Mouse (Mus musculus) heart, adult 9 months (tissue): ENCODE results near the gene Ntf3.

ENCODE experiments used
- DNase-seq, 2 experiments: peaks; one replicate each; pipeline ENCODE4 v3.0.0; 2022; ENCODE audit warnings: low spot score in 2 of 2

The Ntf3 gene

GRCm38 (mm10) chr6:126159279-126160066, 7.2 kb downstream of the Ntf3 start:
- peak; percentile 78 to 89 for DNase-seq

- DNase-seq = no peak
Observed at GRCm38 (mm10) chr6:126155928-126156327, 10.8 kb downstream of the Ntf3 start.

DNA sequence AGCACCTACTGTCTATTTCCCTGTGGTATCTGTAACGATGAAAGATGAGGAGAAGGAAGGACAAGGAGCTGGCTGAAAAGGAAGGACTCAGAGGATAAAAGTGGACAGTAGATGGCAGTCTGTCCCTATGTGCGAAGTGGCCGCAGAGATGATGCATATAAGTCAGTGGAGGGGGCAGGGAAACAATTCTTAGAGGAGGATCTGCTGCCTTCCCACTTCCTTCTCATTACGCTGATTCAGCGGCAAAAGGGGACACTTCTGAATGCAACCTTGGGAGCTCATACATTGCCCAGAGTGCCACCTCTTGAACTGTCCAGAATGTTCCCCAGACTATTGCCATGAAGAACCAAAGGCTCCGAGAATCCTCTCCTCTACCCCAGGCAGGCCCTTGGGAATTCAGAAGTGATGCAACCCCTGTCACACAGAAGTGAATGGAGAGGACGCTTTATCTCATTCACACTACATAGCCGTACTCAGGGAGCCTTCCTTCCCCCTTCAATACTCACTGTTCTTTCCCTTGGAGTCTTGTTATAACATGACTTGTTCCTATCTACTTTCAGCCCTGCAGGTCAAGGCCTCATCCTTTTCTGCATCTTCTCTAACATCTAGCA, 12.2 kb downstream of the Ntf3 start:
- DNase-seq = peak in 1 of 2 experiments; percentile 56

DNA sequence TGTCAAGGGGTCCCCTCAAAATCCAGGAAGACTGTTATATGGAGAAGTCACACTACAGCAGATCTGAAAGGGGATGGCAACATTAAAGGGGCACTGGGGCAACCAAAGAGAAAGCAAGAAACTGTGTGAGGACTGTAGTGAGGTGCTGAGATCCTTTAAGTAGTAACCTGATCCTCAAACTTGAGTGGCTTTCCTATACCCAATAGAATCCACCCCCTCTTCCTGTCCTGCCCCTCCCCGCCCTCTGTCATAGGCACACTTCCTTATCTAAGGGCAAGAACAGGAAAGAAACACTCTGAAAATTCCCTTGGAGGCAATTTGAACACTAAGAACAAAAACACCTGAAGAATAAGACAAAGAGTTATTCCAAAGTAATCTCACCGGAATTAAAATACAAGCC, 13.6 kb downstream of the Ntf3 start:
- DNase-seq = no peak

GRCm38 (mm10) chr6:126143659-126144058, 23.1 kb downstream of the Ntf3 start:
- no peak for DNase-seq

- no peak for DNase-seq
Observed at GRCm38 (mm10) chr6:126142741-126143140, 24.0 kb downstream of the Ntf3 start.

DNA sequence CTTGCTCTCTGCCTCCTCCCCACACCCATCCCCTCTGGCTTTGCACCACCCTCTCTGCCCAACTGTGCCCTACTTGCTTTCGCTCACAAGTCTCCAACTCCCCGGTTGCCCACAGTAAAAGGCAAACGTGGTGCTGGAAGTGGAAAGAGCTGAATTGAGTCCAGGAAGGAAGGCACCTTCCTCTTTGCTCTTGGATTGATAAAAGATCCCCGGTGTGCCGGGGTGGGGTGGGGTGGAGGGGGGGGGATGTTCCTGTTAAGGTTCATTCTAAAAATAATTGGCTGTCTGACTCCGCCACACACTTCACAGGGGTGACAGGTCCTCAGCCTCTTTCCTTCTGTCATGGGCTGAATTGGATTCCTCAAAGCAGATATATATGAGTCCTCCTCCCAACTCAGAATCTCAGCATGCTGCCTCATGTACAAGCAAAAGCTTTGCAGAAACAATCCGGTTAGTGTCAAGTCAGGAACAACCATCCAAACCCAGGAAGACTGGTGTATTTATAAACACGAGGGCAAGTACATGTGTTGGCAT, 24.6 kb downstream of the Ntf3 start:
- no peak for DNase-seq

DNA sequence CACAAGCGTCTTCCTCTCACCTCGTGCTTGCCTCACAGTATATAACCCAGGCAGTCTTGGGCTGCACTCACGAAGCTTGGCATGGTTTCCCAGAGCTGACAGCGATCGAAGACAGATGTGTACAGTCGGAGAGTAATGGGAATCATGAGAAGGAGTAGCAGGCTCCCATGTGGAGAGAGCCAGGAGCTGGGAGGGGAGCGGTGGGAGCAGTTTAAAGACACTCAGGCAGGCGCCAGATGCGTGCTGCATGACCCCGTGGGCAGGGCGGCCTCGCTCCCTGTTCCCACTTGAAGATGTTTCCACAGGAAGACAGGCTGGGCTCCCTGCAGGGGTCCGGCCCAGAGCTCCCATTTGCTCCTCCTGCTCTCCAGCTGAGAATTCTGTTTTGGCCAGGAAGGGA, 25.2 kb downstream of the Ntf3 start:
- DNase-seq = peak; percentile 70 to 78

DNA sequence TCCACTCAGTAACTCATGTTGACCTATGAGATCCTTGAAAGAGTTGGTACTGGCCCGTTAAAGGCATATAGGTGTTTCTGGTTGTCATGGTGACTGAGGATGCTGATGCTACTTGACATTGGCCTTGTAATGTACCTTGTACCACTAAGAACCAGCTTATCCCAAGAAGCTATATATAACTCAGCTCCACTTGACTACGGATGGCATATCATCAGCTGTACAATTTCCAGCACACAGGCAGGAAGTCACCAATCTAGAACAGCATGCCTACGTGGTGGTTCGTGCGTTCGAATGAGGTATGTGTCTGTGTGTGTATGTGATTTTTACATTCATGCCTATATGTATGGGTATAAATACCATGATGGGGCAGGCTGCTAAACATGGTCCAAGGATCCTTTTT, 25.7 kb downstream of the Ntf3 start:
- DNase-seq = no peak

- peak in 1 of 2 experiments; percentile 68 for DNase-seq
Observed at GRCm38 (mm10) chr6:126140416-126140815, 26.3 kb downstream of the Ntf3 start.

DNA sequence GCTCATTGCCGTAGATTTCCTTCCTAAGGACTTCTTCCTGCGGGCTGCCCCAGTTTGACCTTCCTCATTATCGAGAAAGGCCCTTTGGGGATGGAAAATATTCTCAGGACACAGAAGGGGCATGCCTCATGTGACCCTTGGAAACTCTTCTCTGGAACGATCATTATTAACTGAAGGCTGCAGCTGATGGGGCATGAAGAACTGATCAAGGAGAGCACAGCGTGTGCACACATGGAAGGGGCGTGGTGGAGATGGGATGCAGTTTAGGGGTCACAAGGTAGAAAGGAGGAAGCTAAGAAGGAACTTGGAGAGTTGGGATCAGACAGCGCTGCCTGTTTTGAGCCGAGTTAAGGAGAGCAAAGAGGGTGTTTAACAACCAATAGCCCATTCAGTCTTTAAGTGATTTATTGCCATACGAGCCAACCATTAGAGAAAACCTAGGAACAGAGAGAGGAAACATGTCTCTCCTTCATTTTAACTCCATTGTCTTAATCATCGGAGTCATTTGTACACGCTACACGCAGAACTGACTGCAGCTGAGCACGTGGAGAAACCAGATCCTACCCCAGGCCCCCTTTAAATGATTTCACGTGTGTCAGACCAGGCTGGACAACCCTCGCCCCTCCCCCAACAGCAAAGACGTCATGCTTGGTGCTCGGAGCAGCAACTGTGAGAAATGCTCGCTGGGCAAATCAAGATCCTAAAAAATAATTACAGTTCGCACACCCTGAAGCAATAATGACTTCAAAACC, 32.4 kb downstream of the Ntf3 start:
- DNase-seq = peak; percentile 57 to 75

- DNase-seq = no peak
Observed at GRCm38 (mm10) chr6:126128238-126128637, 38.5 kb downstream of the Ntf3 start.

- no peak for DNase-seq
Observed at GRCm38 (mm10) chr6:126118247-126118646, 48.5 kb downstream of the Ntf3 start.

GRCm38 (mm10) chr6:126117191-126117590, 49.5 kb downstream of the Ntf3 start:
- no peak for DNase-seq

GRCm38 (mm10) chr6:126114934-126115633, 51.6 kb downstream of the Ntf3 start:
- no peak for DNase-seq

DNA sequence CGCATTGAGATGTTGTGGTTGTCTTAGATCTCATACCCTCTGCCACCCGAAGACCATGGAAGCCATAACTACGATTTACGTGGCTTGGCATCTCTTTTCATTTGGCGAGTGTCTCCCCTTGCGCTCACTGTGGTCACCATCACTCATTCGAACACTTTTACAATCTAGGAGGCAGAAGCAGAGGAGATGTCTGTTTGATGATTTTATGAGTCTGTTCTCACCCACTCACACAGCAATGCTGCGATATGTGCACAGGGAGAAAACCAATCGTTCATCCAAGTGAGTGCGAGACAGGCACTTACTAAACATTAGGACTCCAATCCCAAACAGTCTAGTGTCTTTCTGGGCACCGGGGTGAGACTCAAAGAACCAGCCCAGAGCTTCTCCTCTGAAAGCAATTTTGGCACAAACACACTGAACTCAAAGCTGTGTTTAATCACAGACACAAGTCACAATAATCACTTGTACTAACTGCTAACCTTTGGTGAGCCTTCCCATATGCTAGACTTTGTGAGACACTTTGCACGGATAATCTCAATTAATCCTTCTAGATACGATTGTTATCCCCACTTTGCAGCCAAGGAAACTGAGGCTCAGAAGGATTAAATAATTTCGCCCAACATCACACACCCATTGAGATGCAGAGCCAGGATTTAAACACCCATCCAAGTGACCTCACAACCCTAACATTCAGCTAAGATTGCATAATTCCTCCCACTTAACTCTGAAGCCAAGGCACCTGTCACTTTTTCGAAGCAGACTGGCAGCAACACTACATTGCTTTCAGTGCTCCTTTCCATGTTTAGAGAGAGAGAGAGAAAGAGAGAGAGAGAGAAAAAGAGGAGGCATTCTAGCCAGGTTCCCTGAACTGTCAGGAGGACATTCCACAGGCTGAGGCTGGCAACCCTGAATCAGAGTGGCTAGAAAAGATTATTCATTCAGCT, 55.5 kb downstream of the Ntf3 start:
- no peak for DNase-seq

GRCm38 (mm10) chr6:126109184-126109583, 57.5 kb downstream of the Ntf3 start:
- DNase-seq = no peak

DNA sequence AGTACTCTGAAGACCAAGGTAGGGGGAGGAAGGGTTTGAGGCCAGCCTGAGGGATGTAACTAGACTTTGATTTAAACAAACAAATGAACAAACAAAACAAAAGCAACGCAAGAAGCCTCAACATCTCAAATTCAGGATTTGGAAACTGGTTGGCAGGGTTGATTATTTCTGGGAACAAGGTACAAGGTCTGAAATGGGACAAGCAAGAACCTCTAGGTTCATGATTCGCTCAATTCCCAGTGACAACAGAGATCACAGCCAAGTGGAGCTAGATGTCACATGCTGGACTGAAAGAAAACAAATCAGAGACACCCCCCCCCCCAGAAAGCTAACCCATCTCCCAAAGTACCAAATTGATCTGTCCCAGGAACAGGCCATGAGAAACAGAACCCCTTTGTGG, 57.9 kb downstream of the Ntf3 start:
- DNase-seq = no peak

DNA sequence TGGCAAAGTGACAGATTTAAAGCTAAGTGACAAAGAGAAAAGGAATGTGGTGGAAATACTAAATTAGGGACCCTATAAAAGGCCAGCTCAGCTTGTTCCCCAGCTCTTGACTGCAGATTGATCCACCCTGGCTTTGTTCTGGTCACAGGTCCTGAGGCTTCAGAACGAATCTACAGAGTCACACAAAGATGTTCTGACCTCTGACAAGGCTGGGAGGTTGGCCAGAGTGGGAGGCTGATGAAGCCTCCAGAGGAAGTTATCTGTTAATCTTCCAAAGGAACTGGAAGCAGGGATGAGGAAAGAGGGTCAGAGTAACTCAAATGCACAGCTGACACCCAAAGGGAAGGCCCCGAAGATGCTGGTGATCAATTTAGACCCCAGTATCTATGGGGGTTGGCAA, 59.3 kb downstream of the Ntf3 start:
- no peak for DNase-seq

DNA sequence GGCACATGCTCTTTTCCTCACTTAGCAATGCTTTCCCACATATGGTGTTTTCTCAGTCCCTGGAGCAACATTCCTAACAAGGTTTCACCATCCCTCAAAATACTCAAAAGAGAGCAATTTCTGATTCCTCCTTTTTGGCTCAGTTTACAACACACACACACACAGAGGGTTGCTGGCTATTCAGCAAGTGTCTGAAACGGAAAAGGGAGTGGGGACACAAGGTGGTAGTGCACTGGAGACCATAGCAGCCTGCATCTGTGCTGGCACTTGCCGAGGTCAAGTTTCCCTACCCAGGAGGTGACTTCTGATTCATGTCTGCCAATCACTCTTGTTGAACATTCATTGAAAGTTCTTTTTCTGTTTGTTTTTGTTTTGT, 59.9 kb downstream of the Ntf3 start:
- DNase-seq = peak in 1 of 2 experiments; percentile 44
